Mouse (Mus musculus) thymus, postnatal 0 days (tissue): ENCODE data around the gene Sdsl. TPM values are rescaled to one million over a fixed set of nuclear protein-coding genes. Genes with fewer than 3 reads are reported as not detected.
A peak's percentile ranks its signal among the peaks of the same experiment; 100 is the strongest.

Experiments
- DNase-seq: peaks from one replicate; pipeline ENCODE4 v3.0.0-alpha.2; 2015; ENCODE audit warnings: low spot score
- polyA plus RNA-seq: library from polyadenylated mRNA; unstranded; fragments of >200 nt; fragmentation: Nextera tagmentation; extraction: Ambion mirVana; gene quantifications from 2 replicates; pipeline ENCODE4 v1.2.1, GENCODE M21; 2015

The Sdsl gene
- polyA plus RNA-seq, 1 experiment from 2014 or later = 1.2 TPM

DNA sequence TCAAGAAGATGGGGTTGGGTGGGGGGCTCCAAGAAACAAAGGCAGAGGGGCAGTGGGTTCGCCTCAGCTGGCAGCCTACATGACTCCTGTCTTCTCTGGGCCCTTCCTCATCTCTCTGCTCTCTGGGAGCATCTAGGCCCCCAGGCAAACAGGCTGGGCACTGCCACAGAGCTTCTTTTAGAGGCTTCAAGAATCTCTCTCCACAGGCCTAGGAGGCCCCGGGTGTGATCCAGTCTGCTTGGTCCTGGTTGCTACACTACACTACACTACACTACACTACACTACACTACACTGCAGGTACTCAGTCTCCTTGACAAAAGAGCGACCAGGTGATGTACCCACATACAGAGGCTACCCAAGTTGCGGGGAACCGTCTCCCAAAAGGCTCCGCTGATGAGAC, 42.9 kb downstream of the Sdsl start:
- no peak for DNase-seq

DNA sequence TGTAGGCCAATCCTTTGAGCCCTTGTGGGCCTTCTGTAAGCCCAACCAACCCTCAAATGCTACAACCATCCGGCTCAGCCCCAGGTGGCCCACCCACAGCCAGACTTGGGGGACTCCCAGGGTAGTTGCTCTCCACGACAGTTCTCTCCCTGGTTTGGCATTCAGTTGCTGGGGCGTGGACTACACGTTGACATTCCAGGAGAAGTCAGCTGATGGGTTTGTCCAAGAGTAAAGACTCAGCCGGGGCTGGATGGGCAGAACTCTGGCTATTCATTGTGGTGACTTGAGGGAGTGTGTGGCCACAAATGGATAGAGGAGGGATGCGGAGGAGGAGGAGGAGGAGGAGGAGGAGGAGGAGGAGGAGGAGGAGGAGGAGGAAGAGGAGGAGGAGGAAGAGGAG, 43.6 kb downstream of the Sdsl start:
- no peak for DNase-seq

DNA sequence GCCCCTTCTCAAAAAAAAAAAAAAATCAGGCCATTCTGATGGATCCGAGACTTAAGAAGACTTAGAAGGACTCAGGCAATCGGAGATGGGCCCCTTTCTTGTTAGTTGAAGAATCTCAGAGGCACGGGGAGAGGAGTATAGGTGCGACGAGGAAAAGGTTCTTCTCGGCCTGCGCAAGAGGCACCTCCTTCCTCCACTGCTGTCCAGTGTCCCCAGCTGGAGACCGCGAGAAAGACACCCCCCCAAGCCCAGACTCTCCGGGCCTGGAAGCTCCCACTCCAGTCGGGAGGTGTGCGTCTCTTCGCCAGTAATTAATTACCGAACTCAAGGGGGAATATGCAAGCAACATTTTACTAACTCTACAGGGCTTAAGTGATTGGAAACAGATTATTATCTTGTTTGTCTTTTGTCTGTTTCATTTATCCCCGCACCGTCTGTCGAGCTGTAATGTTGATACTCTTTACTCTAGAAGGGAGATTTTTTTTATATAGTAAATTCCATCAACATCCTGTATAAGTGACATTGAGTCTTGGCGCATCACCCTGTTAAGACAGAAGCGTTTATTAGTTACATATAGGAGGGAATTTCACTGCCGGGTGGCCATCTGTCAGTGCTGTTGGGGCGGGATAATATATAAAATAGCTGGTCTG, 44.3 kb downstream of the Sdsl start:
- no peak for DNase-seq

DNA sequence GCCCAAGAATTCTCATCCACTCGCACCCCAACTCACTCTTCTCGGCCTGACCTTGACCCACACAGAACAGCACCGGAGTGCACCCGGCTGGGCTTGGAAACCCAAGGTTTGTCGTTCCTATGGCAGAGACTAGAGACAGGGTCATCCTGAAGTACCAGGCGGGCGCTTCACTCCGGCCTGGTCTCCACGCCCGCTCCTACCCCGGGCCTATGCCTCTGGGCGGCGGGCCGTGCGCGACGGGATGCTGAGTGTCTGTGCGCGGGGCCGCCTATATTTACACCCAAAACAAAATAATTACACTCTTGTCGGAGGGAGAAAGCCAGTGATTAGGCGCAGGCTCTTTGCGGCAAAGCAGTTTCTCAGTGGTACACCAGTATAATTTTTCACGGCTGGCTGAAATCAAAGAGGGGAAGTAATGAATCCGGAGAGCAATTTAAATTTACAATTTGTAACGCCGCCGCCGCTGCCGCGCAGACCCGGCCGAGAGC, 45.1 kb downstream of the Sdsl start:
- no peak for DNase-seq

DNA sequence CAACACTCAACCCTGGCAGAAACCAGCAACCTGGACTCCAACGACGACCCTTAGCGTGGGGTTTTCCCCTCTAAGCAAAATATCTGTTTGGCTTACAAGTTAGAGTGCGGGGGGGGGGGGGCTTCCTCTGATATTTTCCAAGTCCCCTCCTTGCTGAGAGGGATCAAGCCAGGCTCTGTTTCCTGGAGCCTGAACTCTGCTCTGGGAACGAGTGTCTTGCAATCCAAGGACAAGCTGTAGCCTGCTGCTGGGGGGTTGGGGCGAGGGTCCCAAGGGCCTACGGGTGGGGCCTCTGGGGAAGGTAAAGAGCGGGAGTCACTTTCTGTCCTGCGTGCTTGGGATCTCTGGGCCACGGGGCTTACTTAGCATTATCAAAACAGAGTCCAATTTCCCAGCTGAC, 46.0 kb downstream of the Sdsl start:
- no peak for DNase-seq

DNA sequence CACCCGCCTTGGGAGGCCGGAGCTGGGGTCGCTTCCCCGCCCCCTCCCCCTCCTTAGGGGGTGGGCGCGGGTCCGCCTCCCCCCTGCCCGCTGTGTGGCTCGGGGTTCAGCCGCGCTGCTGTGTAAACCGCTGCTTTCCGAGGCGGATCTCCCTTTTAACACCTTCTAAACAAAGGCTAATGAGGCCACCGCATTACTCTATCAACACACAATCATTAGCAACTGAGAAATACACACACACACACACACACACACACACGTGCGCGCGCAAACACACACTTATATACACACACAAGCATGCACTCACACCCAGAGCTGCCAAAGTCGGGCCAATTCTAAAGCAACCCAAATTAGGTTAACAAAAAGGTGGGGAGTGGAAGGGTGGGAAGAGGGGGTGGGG, 46.9 kb downstream of the Sdsl start:
- DNase-seq = no peak

DNA sequence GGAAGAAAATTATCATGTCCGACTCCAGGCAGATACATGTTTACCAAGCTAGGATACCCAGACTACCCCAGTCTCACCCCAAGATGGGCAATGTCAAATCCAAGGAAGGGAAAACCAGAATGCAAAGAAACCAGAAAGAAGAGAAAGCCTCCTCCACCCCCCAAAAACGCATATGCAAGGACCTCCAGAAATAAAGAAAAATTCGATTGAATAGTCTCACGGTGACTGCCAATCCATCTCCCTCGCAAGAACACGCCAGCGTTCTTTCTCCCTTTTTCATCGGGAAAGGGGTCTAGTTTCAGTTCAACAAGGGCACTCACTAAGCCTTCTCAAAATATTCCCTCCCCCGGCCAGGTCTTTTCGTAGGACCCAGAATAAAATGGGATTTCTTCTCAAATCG, 48.0 kb downstream of the Sdsl start:
- DNase-seq = no peak

DNA sequence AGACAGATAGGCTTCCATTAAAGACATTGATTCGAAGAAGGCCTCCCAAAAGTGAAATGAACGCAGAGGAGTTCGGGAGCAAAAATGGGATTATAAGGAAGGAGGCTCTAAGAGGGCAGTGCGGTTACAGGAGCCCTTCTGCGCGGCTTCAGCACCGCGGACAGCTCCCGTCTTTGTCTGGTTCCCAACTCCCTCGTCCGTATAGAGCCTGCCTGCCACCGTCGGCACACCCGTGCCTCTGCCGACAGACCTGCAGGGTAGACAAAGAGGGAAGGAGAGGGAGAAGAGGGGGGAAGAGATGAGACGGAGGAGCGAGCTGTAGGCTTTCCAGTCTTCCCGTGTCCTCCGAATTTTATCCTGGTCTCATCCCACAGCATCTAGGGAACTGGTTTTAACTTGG, 48.6 kb downstream of the Sdsl start:
- DNase-seq = peak; percentile 73

DNA sequence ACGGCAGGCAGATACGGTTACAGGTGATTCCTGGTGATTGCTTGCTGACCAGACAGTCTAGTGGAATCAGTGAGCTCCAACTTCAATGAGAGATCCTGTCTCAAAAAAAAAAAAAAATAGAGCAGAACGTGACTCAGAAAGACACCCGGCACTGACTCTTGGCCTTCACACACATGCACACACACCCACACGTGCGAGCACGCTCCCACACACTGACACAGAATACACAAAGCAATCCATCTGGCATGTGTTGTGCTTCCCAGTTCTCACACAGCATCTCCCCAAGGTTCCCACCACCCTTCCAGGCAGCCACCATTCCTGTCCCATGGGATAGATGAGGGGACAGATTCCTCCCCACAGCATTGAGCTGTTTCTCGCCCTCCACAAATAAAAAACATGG, 52.5 kb downstream of the Sdsl start:
- DNase-seq = no peak

DNA sequence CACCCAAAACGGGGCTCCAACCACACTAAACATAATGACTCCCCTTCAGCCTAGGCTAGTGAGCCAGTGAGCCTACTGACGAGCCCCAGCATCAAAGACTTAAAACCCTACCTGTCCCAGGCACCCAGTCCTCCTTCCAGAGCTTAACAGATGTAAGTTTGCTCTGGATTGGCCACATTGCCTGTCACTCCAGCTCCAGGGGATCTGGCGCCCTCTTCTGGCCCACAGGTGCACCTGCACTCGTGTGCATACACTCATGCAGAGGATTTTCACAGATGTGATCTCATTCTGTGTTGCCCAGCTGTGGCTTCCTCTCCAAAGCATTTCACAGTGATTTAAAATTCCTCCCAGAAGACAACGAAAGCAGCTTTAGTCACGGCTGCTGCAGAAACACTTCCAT, 59.2 kb downstream of the Sdsl start:
- DNase-seq = no peak

DNA sequence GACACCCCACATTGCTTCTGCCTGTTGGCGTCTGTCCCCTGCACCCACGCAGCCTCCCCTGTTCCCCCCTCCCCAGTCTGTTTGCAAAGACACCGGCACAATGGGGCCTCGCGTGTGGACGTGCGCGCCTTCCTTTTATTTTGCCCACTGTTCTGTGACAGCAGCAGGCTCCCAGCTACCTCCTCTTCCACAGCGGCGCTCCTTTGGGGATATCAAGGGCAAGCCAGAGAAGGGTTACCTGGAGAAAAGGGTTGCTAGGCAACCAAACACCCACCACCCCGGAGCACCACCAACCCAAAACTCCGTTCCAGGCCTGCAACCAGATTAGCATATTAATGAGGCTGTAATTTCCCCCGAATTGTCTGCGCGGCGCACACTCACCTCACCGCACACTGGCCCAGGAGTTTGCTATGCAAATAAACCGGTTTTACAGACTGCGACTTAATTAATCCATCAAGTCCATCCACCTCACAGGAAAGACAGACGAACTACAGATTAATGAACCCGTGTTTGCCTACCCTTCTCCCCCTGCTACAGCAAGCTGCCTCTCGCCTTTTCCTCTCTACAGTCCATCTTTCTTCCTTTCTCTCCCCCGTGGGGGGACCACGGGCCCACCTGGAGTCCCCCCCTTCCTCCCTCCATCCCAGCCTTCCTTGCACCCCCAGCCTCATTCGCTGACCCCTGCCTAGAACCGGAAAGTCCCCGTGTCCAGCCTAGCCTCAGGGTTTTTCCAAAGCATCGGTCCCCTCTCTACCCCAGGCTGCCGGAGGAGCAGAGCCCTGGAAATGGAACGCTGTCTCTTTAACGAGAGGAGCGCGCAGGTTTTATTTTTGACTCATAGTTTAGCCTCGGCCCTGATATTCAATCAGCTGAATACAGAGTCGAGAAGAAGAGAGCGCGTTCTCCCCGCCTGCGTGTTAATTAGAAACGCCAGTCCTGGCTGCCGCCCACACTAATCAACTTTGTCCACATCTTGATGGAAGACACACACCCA, 62.9 kb downstream of the Sdsl start:
- DNase-seq = no peak

DNA sequence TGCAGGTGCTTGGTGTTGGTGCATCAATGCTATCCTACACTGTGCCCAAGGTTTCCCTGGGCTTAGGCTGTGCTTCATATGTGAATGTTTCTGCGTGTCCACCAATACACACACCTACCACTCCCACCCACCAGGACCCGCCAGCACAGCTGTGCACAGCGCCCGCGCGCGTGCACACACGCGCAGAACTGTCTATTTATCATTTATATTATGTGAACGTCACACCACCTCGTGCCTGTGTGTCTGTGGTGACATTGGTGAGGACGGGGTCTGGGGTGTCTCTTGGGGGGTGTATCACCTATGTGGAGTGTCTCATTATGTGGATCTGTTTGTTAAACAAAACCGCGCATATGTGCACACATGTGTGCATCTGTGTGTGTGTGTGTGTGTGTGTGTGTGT, 63.7 kb downstream of the Sdsl start:
- no peak for DNase-seq

Other genes starting within 250 kb of the Sdsl start
- 0.05 TPM in 1 of 2 replicates, not detected in the other for gene Lhx5, start 41.1 kb downstream of the Sdsl start, polyA plus RNA-seq
- 0.14 and 0.24 TPM in 2 replicates for gene Sds, start 3.7 kb upstream of the Sdsl start, polyA plus RNA-seq
- gene Plbd2, start 30.8 kb upstream of the Sdsl start, polyA plus RNA-seq = 31.0 and 33.9 TPM in 2 replicates
- 4.6 and 5.0 TPM in 2 replicates for gene Slc8b1, start 38.4 kb upstream of the Sdsl start, polyA plus RNA-seq
- gene Tpcn1, start 115.9 kb upstream of the Sdsl start, polyA plus RNA-seq = 33.3 and 48.6 TPM in 2 replicates
- gene Iqcd, start 116.2 kb upstream of the Sdsl start, polyA plus RNA-seq = 1.5 and 1.7 TPM in 2 replicates
- gene Rita1, start 139.8 kb upstream of the Sdsl start, polyA plus RNA-seq = 10.7 TPM in 2 replicates
- gene Ddx54, start 139.9 kb upstream of the Sdsl start, polyA plus RNA-seq = 106 and 108 TPM in 2 replicates
- gene Cfap73, start 161.4 kb upstream of the Sdsl start, polyA plus RNA-seq = 0.23 and 0.30 TPM in 2 replicates
- gene Rasal1, start 176.0 kb upstream of the Sdsl start, polyA plus RNA-seq = 11.4 and 11.8 TPM in 2 replicates
- gene Dtx1, start 239.1 kb upstream of the Sdsl start, polyA plus RNA-seq = 43.4 and 43.7 TPM in 2 replicates